Mouse (Mus musculus): ENCODE results near the gene Ostm1.

DNA sequence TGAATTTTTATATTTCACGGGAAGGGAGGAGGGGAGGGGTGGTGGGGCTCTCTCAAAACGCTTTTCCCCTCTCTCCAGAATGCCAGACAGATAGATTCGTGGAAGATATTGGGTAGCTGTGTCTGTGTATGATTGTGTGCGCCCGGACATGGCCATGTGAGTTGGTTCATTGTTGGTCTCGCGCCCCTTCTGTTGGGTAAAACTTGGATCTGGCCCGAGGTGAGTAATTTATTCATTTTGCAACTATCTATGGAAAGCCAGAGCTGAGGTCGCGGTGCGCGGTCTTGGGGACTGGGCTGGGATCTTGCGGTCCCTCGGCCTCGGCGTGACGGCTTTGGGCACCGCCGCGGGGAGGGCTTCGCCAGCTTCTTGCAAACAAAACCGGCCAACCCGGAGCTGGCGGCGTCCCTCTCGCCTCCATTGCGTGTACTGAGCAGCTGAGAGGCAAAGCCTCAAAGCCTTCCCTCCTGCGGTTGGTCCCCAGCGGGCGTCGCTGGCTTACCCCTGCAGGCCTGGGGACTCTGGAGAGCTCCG lies 347 bp downstream of the Ostm1 start:
- no peak for TF ChIP-seq EP300 (IDR thresholded peaks at IDR 0.05)
- TF ChIP-seq CTCF (IDR thresholded peaks at IDR 0.05): no peak
